Mouse (Mus musculus) erythroblast, embryonic 14.5 days (primary cell): ENCODE data around the gene Arhgap31. TPM values are rescaled to one million over a fixed set of nuclear protein-coding genes. Genes with fewer than 3 reads are reported as not detected.

Source experiments
- H3K27me3 ChIP-seq: 2 replicates; pipeline ENCODE4 v1.6.1; 2012; ENCODE audit warnings: inconsistent platforms; ENCODE audit not compliant: control insufficient read depth
- H3K36me3 ChIP-seq: 2 replicates; pipeline ENCODE4 v1.6.1; 2012; ENCODE audit warnings: mild to moderate bottlenecking, inconsistent platforms; ENCODE audit not compliant: control insufficient read depth
- H3K4me1 ChIP-seq: 2 replicates; pipeline ENCODE4 v1.6.1; 2012; ENCODE audit warnings: inconsistent platforms; ENCODE audit not compliant: control insufficient read depth
- H3K4me3 ChIP-seq: replicated peaks from 2 replicates; pipeline ENCODE3; 2012; ENCODE audit warnings: moderate library complexity, mild to moderate bottlenecking, inconsistent platforms
- H3K9me3 ChIP-seq: 2 replicates; pipeline ENCODE4 v1.6.1; 2012; ENCODE audit warnings: low read length, inconsistent platforms, mixed read lengths; ENCODE audit not compliant: control insufficient read depth
- GATA1 ChIP-seq: IDR thresholded peaks from 2 replicates; pipeline ENCODE4 v1.6.1; 2012; ENCODE audit warnings: low read length, inconsistent platforms, mixed read lengths
- TAL1 ChIP-seq: IDR thresholded peaks from 3 replicates; pipeline ENCODE4 v1.6.1; 2012; ENCODE audit warnings: low read length, inconsistent platforms, mixed read lengths
- polyA plus RNA-seq: library from polyadenylated mRNA; stranded (reverse); fragments of >175 nt; gene quantifications from 2 replicates; pipeline ENCODE4 v1.2.3, GENCODE M21; 2012

The Arhgap31 gene
- polyA plus RNA-seq, 1 experiment, result 0.01 TPM

- no peak for TF ChIP-seq TAL1
- TF ChIP-seq GATA1, result no peak
- no peaks in the 10 kb centered on the region for H3K9me3 ChIP-seq
- H3K27me3 ChIP-seq, result peaks cover 40% of the 10 kb centered on the region
- H3K36me3 ChIP-seq, result no peaks in the 10 kb centered on the region
- H3K4me1 ChIP-seq, result peaks cover 11% of the 10 kb centered on the region
- no peak overlapping the region for H3K4me3 ChIP-seq
Observed at GRCm38 (mm10) chr16:38755452-38756176, 42.5 kb upstream of the Arhgap31 start.

- Histone ChIP-seq H3K4me3 (no peak overlapping the region), H3K9me3 (no peaks in the 10 kb centered on the region), H3K36me3 (no peaks in the 10 kb centered on the region), H3K27me3 (peaks cover 46% of the 10 kb centered on the region), H3K4me1 (peaks cover 11% of the 10 kb centered on the region)
- no peak; the same call in 2 of the 3 replicates for TF ChIP-seq TAL1
- no peak for TF ChIP-seq GATA1
Observed at GRCm38 (mm10) chr16:38753631-38754030, 40.6 kb upstream of the Arhgap31 start.

GRCm38 (mm10) chr16:38750803-38751202 lies 37.7 kb upstream of the Arhgap31 start:
- H3K4me1 ChIP-seq, result peaks cover 7% of the 10 kb centered on the region
- TF ChIP-seq GATA1 (no peak), TAL1 (no peak)
- peaks cover 42% of the 10 kb centered on the region for H3K27me3 ChIP-seq
- H3K4me3 ChIP-seq, result no peak overlapping the region
- H3K9me3 ChIP-seq, result no peaks in the 10 kb centered on the region
- H3K36me3 ChIP-seq, result no peaks in the 10 kb centered on the region

GRCm38 (mm10) chr16:38743941-38744673 lies 31.0 kb upstream of the Arhgap31 start:
- no peaks in the 10 kb centered on the region for H3K9me3 ChIP-seq
- H3K4me1 ChIP-seq, result no peaks in the 10 kb centered on the region
- TF ChIP-seq GATA1 (no peak), TAL1 (no peak)
- H3K36me3 ChIP-seq, result no peaks in the 10 kb centered on the region
- H3K4me3 ChIP-seq, result no peak overlapping the region
- peaks cover 60% of the 10 kb centered on the region for H3K27me3 ChIP-seq

- Histone ChIP-seq H3K36me3 (no peaks in the 10 kb centered on the region), H3K4me3 (peak overlapping the region; percentile 2), H3K9me3 (no peaks in the 10 kb centered on the region), H3K4me1 (no peaks in the 10 kb centered on the region), H3K27me3 (peaks cover 53% of the 10 kb centered on the region)
- TF ChIP-seq TAL1 (no peak), GATA1 (no peak)
Observed at GRCm38 (mm10) chr16:38742659-38743131, 29.6 kb upstream of the Arhgap31 start.

- Histone ChIP-seq H3K9me3 (no peaks in the 10 kb centered on the region), H3K4me1 (no peaks in the 10 kb centered on the region), H3K4me3 (peak within 1 kb of the TSS; percentile 2), H3K36me3 (no peaks in the 10 kb centered on the region), H3K27me3 (peaks cover 52% of the 10 kb centered on the region)
- TF ChIP-seq GATA1 (no peak), TAL1 (no peak)
Observed at GRCm38 (mm10) chr16:38742113-38742658, 29.1 kb upstream of the Arhgap31 start, which contains the start of gene B4galt4. Gene B4galt4, plus strand, starts transcription at chr16:38742264.

- no peaks in the 10 kb centered on the region for H3K36me3 ChIP-seq
- peaks cover 52% of the 10 kb centered on the region for H3K27me3 ChIP-seq
- H3K4me1 ChIP-seq, result no peaks in the 10 kb centered on the region
- no peaks in the 10 kb centered on the region for H3K9me3 ChIP-seq
- no peak overlapping the region for H3K4me3 ChIP-seq
- no peak for TF ChIP-seq GATA1
- TF ChIP-seq TAL1, result no peak
Observed at GRCm38 (mm10) chr16:38741204-38741903, 28.3 kb upstream of the Arhgap31 start.

- TF ChIP-seq GATA1 (no peak), TAL1 (no peak)
- Histone ChIP-seq H3K4me1 (no peaks in the 10 kb centered on the region), H3K4me3 (no peak overlapping the region), H3K27me3 (peaks cover 42% of the 10 kb centered on the region), H3K9me3 (no peaks in the 10 kb centered on the region), H3K36me3 (no peaks in the 10 kb centered on the region)
Observed at GRCm38 (mm10) chr16:38730921-38731320, 17.8 kb upstream of the Arhgap31 start.
